Mouse (Mus musculus): ENCODE data around the gene Stag3. TPM values are rescaled to one million over a fixed set of nuclear protein-coding genes. Genes with fewer than 3 reads are reported as not detected.

Gene Stag3
- polyA plus RNA-seq (2015; fragmentation: Nextera tagmentation; extraction: Ambion mirVana), result 2.4 and 2.9 TPM in 2 replicates

GRCm38 (mm10) chr5:138279585-138280424, at the start of gene Stag3, which contains the start of the genes Gm43720 and Gpc2:
TSS of gene Stag3 (plus strand) at chr5:138280240.
TSS of gene Gm43720 (minus strand) at chr5:138279958.
TSS of gene Gpc2 (minus strand) at chr5:138280005.
- H3K4me3 ChIP-seq, result peak within 1 kb of the TSS; percentile 81
- under 1% methylated on average over 56 of the region's 56 CpGs for WGBS
- H3K9ac ChIP-seq, result peak within 1 kb of the TSS; percentile 94
- H3K4me1 ChIP-seq, result peaks cover 44% of the 10 kb centered on the region
- peak within 1 kb of the TSS; percentile 81 for H3K27ac ChIP-seq
- H3K36me3 ChIP-seq (ENCODE audit: poor library complexity, severe bottlenecking), result peaks cover 33% of the 10 kb centered on the region
- H3K4me2 ChIP-seq, result peak within 1 kb of the TSS; percentile 82
- H3K27me3 ChIP-seq, result no peaks in the 10 kb centered on the region
- peaks cover 8% of the 10 kb centered on the region; the same call in 1 of the 2 replicates for H3K9me3 ChIP-seq (replicated peaks)
- peak; percentile 99 for ATAC-seq

GRCm38 (mm10) chr5:138233778-138234177, 46.3 kb upstream of the Stag3 start:
- no peaks in the 10 kb centered on the region for H3K27me3 ChIP-seq
- no peaks in the 10 kb centered on the region for H3K4me1 ChIP-seq
- no peak overlapping the region for H3K9ac ChIP-seq
- no peak overlapping the region for H3K4me3 ChIP-seq
- 89% methylated on average over 2 of the region's 2 CpGs for WGBS
- H3K27ac ChIP-seq, result no peak overlapping the region
- no peaks in the 10 kb centered on the region for H3K36me3 ChIP-seq (ENCODE audit: poor library complexity, severe bottlenecking)
- no peaks in the 10 kb centered on the region for H3K9me3 ChIP-seq (replicated peaks)
- ATAC-seq, result no peak
- H3K4me2 ChIP-seq, result no peak overlapping the region

- no peaks in the 10 kb centered on the region for H3K4me1 ChIP-seq
- no peak overlapping the region for H3K27ac ChIP-seq
- no peaks in the 10 kb centered on the region for H3K36me3 ChIP-seq (ENCODE audit: poor library complexity, severe bottlenecking)
- H3K4me3 ChIP-seq, result no peak overlapping the region
- ATAC-seq, result no peak
- H3K9ac ChIP-seq, result no peak overlapping the region
- H3K4me2 ChIP-seq, result no peak overlapping the region
- H3K9me3 ChIP-seq (replicated peaks), result no peaks in the 10 kb centered on the region
- H3K27me3 ChIP-seq, result no peaks in the 10 kb centered on the region
These were observed 45.8 kb upstream of the Stag3 start for GRCm38 (mm10) chr5:138234224-138234623.

- Histone ChIP-seq H3K9me3 (replicated peaks) (no peaks in the 10 kb centered on the region), H3K4me1 (no peaks in the 10 kb centered on the region), H3K27ac (no peak overlapping the region), H3K36me3 (ENCODE audit: poor library complexity, severe bottlenecking) (no peaks in the 10 kb centered on the region), H3K9ac (no peak overlapping the region), H3K27me3 (no peaks in the 10 kb centered on the region), H3K4me2 (no peak overlapping the region), H3K4me3 (no peak overlapping the region)
- 53% methylated on average over 2 of the region's 2 CpGs for WGBS
- ATAC-seq, result no peak
These were observed 38.5 kb upstream of the Stag3 start for GRCm38 (mm10) chr5:138241511-138241910.

GRCm38 (mm10) chr5:138251144-138251543, 28.9 kb upstream of the Stag3 start:
- H3K4me1 ChIP-seq, result peaks cover 9% of the 10 kb centered on the region
- H3K27ac ChIP-seq, result no peak overlapping the region
- WGBS, result 84% methylated on average over 12 of the region's 12 CpGs
- H3K9me3 ChIP-seq (replicated peaks), result no peaks in the 10 kb centered on the region
- H3K36me3 ChIP-seq (ENCODE audit: poor library complexity, severe bottlenecking), result no peaks in the 10 kb centered on the region
- no peaks in the 10 kb centered on the region for H3K27me3 ChIP-seq
- H3K9ac ChIP-seq, result no peak overlapping the region
- H3K4me3 ChIP-seq, result no peak overlapping the region
- no peak for ATAC-seq
- H3K4me2 ChIP-seq, result no peak overlapping the region

- Histone ChIP-seq H3K4me2 (no peak overlapping the region), H3K36me3 (ENCODE audit: poor library complexity, severe bottlenecking) (peaks cover 5% of the 10 kb centered on the region), H3K9ac (no peak overlapping the region), H3K27me3 (no peaks in the 10 kb centered on the region), H3K27ac (no peak overlapping the region), H3K4me1 (peaks cover 14% of the 10 kb centered on the region), H3K4me3 (no peak overlapping the region), H3K9me3 (replicated peaks) (no peaks in the 10 kb centered on the region)
- 86% methylated on average over 3 of the region's 3 CpGs for WGBS
- no peak for ATAC-seq
These were observed 27.0 kb upstream of the Stag3 start for GRCm38 (mm10) chr5:138253061-138253460.

- no peaks in the 10 kb centered on the region for H3K9me3 ChIP-seq (replicated peaks)
- peak within 1 kb of the TSS; percentile 68 for H3K4me3 ChIP-seq
- no peaks in the 10 kb centered on the region for H3K27me3 ChIP-seq
- H3K4me1 ChIP-seq, result peaks cover 14% of the 10 kb centered on the region
- ATAC-seq, result peak; percentile 100
- under 1% methylated on average over 38 of the region's 38 CpGs for WGBS
- H3K4me2 ChIP-seq, result peak within 1 kb of the TSS; percentile 80
- peak within 1 kb of the TSS; percentile 78 for H3K9ac ChIP-seq
- peaks cover 30% of the 10 kb centered on the region for H3K36me3 ChIP-seq (ENCODE audit: poor library complexity, severe bottlenecking)
- peak within 1 kb of the TSS; percentile 79 for H3K27ac ChIP-seq
These were observed 24.5 kb upstream of the Stag3 start, which contains the start of gene Lamtor4 for GRCm38 (mm10) chr5:138255353-138256093. TSS of gene Lamtor4 (plus strand) at chr5:138255482.

GRCm38 (mm10) chr5:138256094-138256467, 24.0 kb upstream of the Stag3 start:
- peak; percentile 7; the same call in 1 of the 2 replicates for ATAC-seq
- peak overlapping the region; percentile 78 for H3K9ac ChIP-seq
- H3K4me2 ChIP-seq, result peak overlapping the region; percentile 80
- peak overlapping the region; percentile 79 for H3K27ac ChIP-seq
- H3K36me3 ChIP-seq (ENCODE audit: poor library complexity, severe bottlenecking), result peaks cover 35% of the 10 kb centered on the region
- H3K4me3 ChIP-seq, result peak overlapping the region; percentile 68
- no peaks in the 10 kb centered on the region for H3K27me3 ChIP-seq
- peaks cover 14% of the 10 kb centered on the region for H3K4me1 ChIP-seq
- H3K9me3 ChIP-seq (replicated peaks), result no peaks in the 10 kb centered on the region
- 21% methylated on average over 7 of the region's 7 CpGs for whole genome bisulfite sequencing

GRCm38 (mm10) chr5:138256966-138257584, 23.0 kb upstream of the Stag3 start:
- Histone ChIP-seq H3K4me1 (peaks cover 16% of the 10 kb centered on the region), H3K4me3 (no peak overlapping the region), H3K27me3 (no peaks in the 10 kb centered on the region), H3K27ac (no peak overlapping the region), H3K4me2 (peak overlapping the region; percentile 80; the same call in 1 of the 2 replicates), H3K36me3 (ENCODE audit: poor library complexity, severe bottlenecking) (peaks cover 45% of the 10 kb centered on the region), H3K9ac (no peak overlapping the region), H3K9me3 (replicated peaks) (no peaks in the 10 kb centered on the region)
- 88% methylated on average over 10 of the region's 10 CpGs for WGBS
- ATAC-seq, result no peak

GRCm38 (mm10) chr5:138257585-138257978, 22.5 kb upstream of the Stag3 start:
- WGBS, result 95% methylated on average over 4 of the region's 4 CpGs
- H3K9ac ChIP-seq, result no peak overlapping the region
- H3K27me3 ChIP-seq, result no peaks in the 10 kb centered on the region
- no peaks in the 10 kb centered on the region for H3K9me3 ChIP-seq (replicated peaks)
- H3K36me3 ChIP-seq (ENCODE audit: poor library complexity, severe bottlenecking), result peaks cover 50% of the 10 kb centered on the region
- no peak overlapping the region for H3K27ac ChIP-seq
- H3K4me1 ChIP-seq, result peaks cover 21% of the 10 kb centered on the region
- no peak for ATAC-seq
- no peak overlapping the region for H3K4me2 ChIP-seq
- no peak overlapping the region for H3K4me3 ChIP-seq

GRCm38 (mm10) chr5:138258078-138258477, 22.0 kb upstream of the Stag3 start:
- H3K4me1 ChIP-seq, result peaks cover 26% of the 10 kb centered on the region
- H3K9me3 ChIP-seq (replicated peaks), result no peaks in the 10 kb centered on the region
- H3K36me3 ChIP-seq (ENCODE audit: poor library complexity, severe bottlenecking), result peaks cover 50% of the 10 kb centered on the region
- H3K9ac ChIP-seq, result no peak overlapping the region
- no peak for ATAC-seq
- WGBS, result 90% methylated on average over 3 of the region's 3 CpGs
- no peaks in the 10 kb centered on the region for H3K27me3 ChIP-seq
- no peak overlapping the region for H3K27ac ChIP-seq
- H3K4me3 ChIP-seq, result no peak overlapping the region
- H3K4me2 ChIP-seq, result no peak overlapping the region

- Histone ChIP-seq H3K36me3 (ENCODE audit: poor library complexity, severe bottlenecking) (peaks cover 50% of the 10 kb centered on the region), H3K4me3 (no peak overlapping the region), H3K4me2 (no peak overlapping the region), H3K27me3 (no peaks in the 10 kb centered on the region), H3K4me1 (peaks cover 29% of the 10 kb centered on the region), H3K9me3 (replicated peaks) (no peaks in the 10 kb centered on the region), H3K27ac (no peak overlapping the region), H3K9ac (no peak overlapping the region)
- ATAC-seq, result no peak
- 91% methylated on average over 6 of the region's 6 CpGs for WGBS
These were observed 21.5 kb upstream of the Stag3 start for GRCm38 (mm10) chr5:138258542-138258941.

All from forebrain, embryonic 13.5 days (tissue).